Mouse (Mus musculus): ENCODE results near the gene Mrtfa. TPM values are rescaled to one million over a fixed set of nuclear protein-coding genes. Genes with fewer than 3 reads are reported as not detected.
A peak's percentile ranks its signal among the peaks of the same experiment; 100 is the strongest.

The Mrtfa gene
- polyA plus RNA-seq, 1 experiment from 2014 or later, result 23.9 TPM

DNA sequence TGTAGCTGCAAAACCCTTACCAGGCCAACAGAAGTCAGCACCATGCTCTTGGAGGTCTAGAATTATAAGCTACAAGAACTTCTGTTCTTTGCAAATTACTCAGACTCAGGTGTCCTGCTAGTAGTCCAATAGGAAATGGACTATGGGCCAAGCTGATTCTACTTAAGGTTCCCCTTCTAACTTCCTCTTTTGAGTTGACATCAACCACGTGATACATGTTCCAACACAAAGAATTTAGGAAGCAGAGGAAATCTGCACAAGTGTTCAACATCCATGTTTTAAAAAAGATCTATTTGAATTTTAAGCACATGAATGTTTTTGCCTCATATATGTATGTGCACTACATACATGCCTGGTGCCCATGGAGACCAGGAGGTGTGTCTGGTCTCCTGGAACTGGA is 116.0 kb downstream of the Mrtfa start:
- no peak overlapping the region for H3K9ac ChIP-seq
- no peak overlapping the region for H3K27ac ChIP-seq
- 79% methylated on average over 1 of the region's 1 CpGs for WGBS
- no peaks in the 10 kb centered on the region for H3K4me1 ChIP-seq
- ATAC-seq (ENCODE audit: insufficient read depth, low FRiP score, low read depth), result no peak
- H3K36me3 ChIP-seq, result no peaks in the 10 kb centered on the region
- H3K4me3 ChIP-seq (replicated peaks), result no peak overlapping the region
- H3K9me3 ChIP-seq, result no peaks in the 10 kb centered on the region
- no peaks in the 10 kb centered on the region for H3K27me3 ChIP-seq (replicated peaks)
- H3K4me2 ChIP-seq, result no peak overlapping the region

GRCm38 (mm10) chr15:81073751-81074150 is 116.8 kb downstream of the Mrtfa start:
- no peak overlapping the region for H3K9ac ChIP-seq
- 33% methylated on average over 2 of the region's 2 CpGs for WGBS
- H3K4me1 ChIP-seq, result no peaks in the 10 kb centered on the region
- H3K9me3 ChIP-seq, result no peaks in the 10 kb centered on the region
- no peaks in the 10 kb centered on the region for H3K36me3 ChIP-seq
- H3K4me3 ChIP-seq (replicated peaks), result no peak overlapping the region
- H3K4me2 ChIP-seq, result no peak overlapping the region
- no peaks in the 10 kb centered on the region for H3K27me3 ChIP-seq (replicated peaks)
- H3K27ac ChIP-seq, result no peak overlapping the region
- ATAC-seq (ENCODE audit: insufficient read depth, low FRiP score, low read depth), result no peak

- ATAC-seq (ENCODE audit: insufficient read depth, low FRiP score, low read depth), result no peak
- no peak overlapping the region for H3K4me2 ChIP-seq
- H3K4me1 ChIP-seq, result no peaks in the 10 kb centered on the region
- H3K27ac ChIP-seq, result no peak overlapping the region
- no peaks in the 10 kb centered on the region for H3K9me3 ChIP-seq
- WGBS, result 81% methylated on average over 2 of the region's 2 CpGs
- no peak overlapping the region for H3K4me3 ChIP-seq (replicated peaks)
- H3K9ac ChIP-seq, result no peak overlapping the region
- H3K27me3 ChIP-seq (replicated peaks), result no peaks in the 10 kb centered on the region
- H3K36me3 ChIP-seq, result no peaks in the 10 kb centered on the region
These were observed 117.8 kb downstream of the Mrtfa start for GRCm38 (mm10) chr15:81072748-81073147.

DNA sequence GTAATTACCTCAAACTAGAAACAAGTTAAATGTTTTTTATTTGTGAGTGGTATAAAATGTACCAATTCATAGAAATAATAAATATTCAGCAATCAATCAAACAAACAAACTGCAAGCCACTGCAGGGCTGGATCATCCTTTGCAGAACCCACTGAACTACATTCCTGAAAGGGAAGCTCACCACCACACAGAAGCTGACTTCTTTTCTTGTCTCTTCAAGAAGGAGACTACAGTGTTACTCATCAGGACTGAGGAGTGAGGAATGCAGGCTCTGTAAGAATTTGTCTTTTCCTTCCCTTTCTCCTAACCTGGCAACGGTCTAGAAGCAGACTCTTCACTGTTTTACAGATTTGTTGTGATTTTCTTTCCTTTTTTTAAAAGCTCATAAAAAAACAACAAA is 120.1 kb downstream of the Mrtfa start:
- no peaks in the 10 kb centered on the region for H3K27me3 ChIP-seq (replicated peaks)
- no peak overlapping the region for H3K4me2 ChIP-seq
- H3K4me1 ChIP-seq, result no peaks in the 10 kb centered on the region
- H3K4me3 ChIP-seq (replicated peaks), result no peak overlapping the region
- no peaks in the 10 kb centered on the region for H3K9me3 ChIP-seq
- 68% methylated on average over 1 of the region's 1 CpGs for WGBS
- no peak overlapping the region for H3K27ac ChIP-seq
- 0 out of 2 replicates have a peak, but pooled peaks have one; percentile 50 for ATAC-seq (ENCODE audit: insufficient read depth, low FRiP score, low read depth)
- no peaks in the 10 kb centered on the region for H3K36me3 ChIP-seq
- H3K9ac ChIP-seq, result no peak overlapping the region

DNA sequence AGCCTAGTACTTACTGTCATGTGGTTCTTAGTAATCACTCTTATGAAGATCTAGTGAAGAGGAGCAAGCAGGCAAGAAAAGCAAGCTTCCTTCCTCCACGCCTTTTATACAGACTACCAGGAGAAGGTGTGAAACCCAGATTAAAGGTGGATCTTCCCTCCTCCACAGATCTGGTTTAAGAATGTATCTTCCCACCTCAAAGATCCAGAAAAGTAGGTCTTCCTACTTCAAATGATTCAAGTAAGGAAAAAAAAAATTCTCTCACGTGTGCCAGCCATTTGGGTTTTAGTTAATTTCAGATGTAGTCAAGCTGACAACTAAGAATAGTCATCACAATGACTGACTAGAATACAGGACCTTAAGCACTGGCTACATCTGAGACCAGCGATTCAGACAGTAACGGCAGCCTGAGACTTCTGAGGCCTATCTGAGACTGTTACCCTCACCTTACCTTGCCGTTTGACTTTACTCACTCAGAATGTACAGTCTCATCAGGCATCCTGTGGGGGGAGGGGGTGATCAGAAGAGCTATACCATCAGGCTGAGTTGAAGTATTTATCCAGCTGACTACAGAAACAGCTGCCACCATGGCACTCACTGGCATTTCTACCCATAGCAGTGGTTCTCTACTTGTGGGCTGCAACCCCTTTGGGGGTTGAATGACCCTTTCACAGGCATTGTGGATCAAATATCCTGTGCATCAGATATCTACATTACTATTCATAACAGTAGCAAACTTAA is 121.7 kb downstream of the Mrtfa start:
- no peaks in the 10 kb centered on the region for H3K4me1 ChIP-seq
- H3K9ac ChIP-seq, result no peak overlapping the region
- ATAC-seq (ENCODE audit: insufficient read depth, low FRiP score, low read depth), result no peak
- no peaks in the 10 kb centered on the region for H3K9me3 ChIP-seq
- H3K4me2 ChIP-seq, result no peak overlapping the region
- no peak overlapping the region for H3K27ac ChIP-seq
- H3K27me3 ChIP-seq (replicated peaks), result no peaks in the 10 kb centered on the region
- no peak overlapping the region for H3K4me3 ChIP-seq (replicated peaks)
- WGBS, result 95% methylated on average over 5 of the region's 5 CpGs
- no peaks in the 10 kb centered on the region for H3K36me3 ChIP-seq

DNA sequence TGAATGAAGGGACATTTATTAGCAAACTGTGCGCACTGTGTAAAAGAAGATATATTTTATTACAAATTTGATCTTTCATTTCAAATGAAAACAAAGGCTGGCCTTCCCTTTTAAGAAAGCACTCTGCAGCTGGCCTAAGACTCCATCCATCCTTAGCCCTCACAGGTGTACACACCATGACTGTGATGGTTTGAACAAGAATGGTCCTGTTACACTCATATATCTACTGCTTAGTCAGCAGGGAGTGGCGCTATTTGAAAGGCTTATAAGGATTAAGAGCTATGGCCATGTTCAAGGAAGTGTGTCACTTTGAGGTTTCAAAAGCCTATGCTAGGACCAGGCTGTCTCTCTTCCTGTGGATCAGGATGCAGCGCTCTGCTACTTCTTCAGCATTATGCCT is 122.8 kb downstream of the Mrtfa start:
- Histone ChIP-seq H3K4me2 (no peak overlapping the region), H3K4me3 (replicated peaks) (no peak overlapping the region), H3K36me3 (no peaks in the 10 kb centered on the region), H3K27me3 (replicated peaks) (no peaks in the 10 kb centered on the region), H3K27ac (no peak overlapping the region), H3K4me1 (peaks cover under 1% of the 10 kb centered on the region; the same call in 1 of the 2 replicates), H3K9ac (no peak overlapping the region), H3K9me3 (no peaks in the 10 kb centered on the region)
- no peak for ATAC-seq (ENCODE audit: insufficient read depth, low FRiP score, low read depth)
- WGBS, result 83% methylated on average over 3 of the region's 3 CpGs

- no peak overlapping the region for H3K27ac ChIP-seq
- H3K27me3 ChIP-seq (replicated peaks), result no peaks in the 10 kb centered on the region
- peaks cover 9% of the 10 kb centered on the region for H3K4me1 ChIP-seq
- no peaks in the 10 kb centered on the region for H3K9me3 ChIP-seq
- 55% methylated on average over 5 of the region's 5 CpGs for WGBS
- H3K4me3 ChIP-seq (replicated peaks), result no peak overlapping the region
- no peaks in the 10 kb centered on the region for H3K36me3 ChIP-seq
- H3K9ac ChIP-seq, result no peak overlapping the region
- ATAC-seq (ENCODE audit: insufficient read depth, low FRiP score, low read depth), result no peak
- H3K4me2 ChIP-seq, result no peak overlapping the region
These were observed 123.6 kb downstream of the Mrtfa start for GRCm38 (mm10) chr15:81066976-81067375.

DNA sequence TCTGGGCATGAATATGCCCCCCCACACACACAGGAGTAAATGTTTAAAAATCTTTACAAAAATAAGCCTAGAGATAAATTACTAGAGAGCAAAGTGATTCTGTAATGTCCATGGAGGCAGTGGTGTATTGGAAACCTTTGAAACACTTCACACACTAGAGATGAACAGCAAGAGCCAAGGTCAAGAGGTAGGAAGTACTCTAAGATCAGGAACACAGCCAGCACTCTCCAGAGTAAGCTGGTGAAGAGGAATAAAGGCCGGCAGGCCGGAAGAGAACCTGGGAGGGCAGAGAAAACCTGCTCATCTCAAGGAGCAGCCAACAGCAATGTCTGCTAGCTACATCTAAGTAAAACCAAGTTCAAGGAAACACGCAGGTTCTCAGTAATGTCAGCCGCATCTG is 125.9 kb downstream of the Mrtfa start:
- Histone ChIP-seq H3K4me2 (no peak overlapping the region), H3K36me3 (no peaks in the 10 kb centered on the region), H3K27ac (no peak overlapping the region), H3K4me1 (peaks cover 12% of the 10 kb centered on the region), H3K27me3 (replicated peaks) (no peaks in the 10 kb centered on the region), H3K9me3 (no peaks in the 10 kb centered on the region), H3K9ac (no peak overlapping the region), H3K4me3 (replicated peaks) (no peak overlapping the region)
- 87% methylated on average over 4 of the region's 4 CpGs for WGBS
- no peak for ATAC-seq (ENCODE audit: insufficient read depth, low FRiP score, low read depth)

GRCm38 (mm10) chr15:81064143-81064542 is 126.4 kb downstream of the Mrtfa start:
- no peak overlapping the region for H3K4me2 ChIP-seq
- no peak overlapping the region for H3K9ac ChIP-seq
- no peak overlapping the region for H3K27ac ChIP-seq
- no peak for ATAC-seq (ENCODE audit: insufficient read depth, low FRiP score, low read depth)
- no peaks in the 10 kb centered on the region for H3K9me3 ChIP-seq
- no peak overlapping the region for H3K4me3 ChIP-seq (replicated peaks)
- H3K4me1 ChIP-seq, result peaks cover 12% of the 10 kb centered on the region
- no peaks in the 10 kb centered on the region for H3K27me3 ChIP-seq (replicated peaks)
- 47% methylated on average over 1 of the region's 1 CpGs for WGBS
- no peaks in the 10 kb centered on the region for H3K36me3 ChIP-seq

- Histone ChIP-seq H3K4me3 (replicated peaks) (no peak overlapping the region), H3K9me3 (no peaks in the 10 kb centered on the region), H3K36me3 (no peaks in the 10 kb centered on the region), H3K27ac (peak overlapping the region; percentile 67), H3K4me2 (peak overlapping the region; percentile 21; the same call in 1 of the 2 replicates), H3K4me1 (peaks cover 12% of the 10 kb centered on the region), H3K9ac (no peak overlapping the region), H3K27me3 (replicated peaks) (no peaks in the 10 kb centered on the region)
- WGBS, result 27% methylated on average over 8 of the region's 8 CpGs
- ATAC-seq (ENCODE audit: insufficient read depth, low FRiP score, low read depth), result 0 out of 2 replicates have a peak, but pooled peaks have one; percentile 2
These were observed 127.9 kb downstream of the Mrtfa start for GRCm38 (mm10) chr15:81062616-81063015.

- H3K4me3 ChIP-seq (replicated peaks), result no peak overlapping the region
These were observed 128.4 kb downstream of the Mrtfa start for GRCm38 (mm10) chr15:81062175-81062588.

DNA sequence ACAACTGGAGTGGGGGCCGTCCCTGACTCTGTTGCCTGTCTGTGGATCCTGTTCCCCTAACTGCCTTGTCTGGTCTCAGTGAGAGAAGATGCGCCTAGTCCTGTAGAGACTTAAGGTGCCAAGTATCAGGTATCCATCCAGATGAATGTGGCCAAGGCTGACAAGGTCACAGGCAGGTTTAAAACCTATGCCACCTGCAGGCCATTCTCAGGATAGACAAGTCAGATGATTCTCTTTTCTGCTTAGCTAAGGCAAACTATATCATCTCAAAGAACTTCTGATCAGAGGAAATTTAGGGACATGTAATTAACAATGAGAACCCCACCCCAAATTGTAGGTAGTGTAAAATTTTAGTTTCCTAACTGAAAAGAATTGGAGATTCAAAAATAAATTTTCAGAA is 129.6 kb downstream of the Mrtfa start:
- no peak for ATAC-seq (ENCODE audit: insufficient read depth, low FRiP score, low read depth)
- WGBS, result 89% methylated on average over 2 of the region's 2 CpGs

More at GRCm38 (mm10) chr15:81062175-81062588, 128.4 kb downstream of the Mrtfa start:
- ATAC-seq (ENCODE audit: insufficient read depth, low FRiP score, low read depth), result peak; percentile 51; the same call in 1 of the 2 replicates
- no peaks in the 10 kb centered on the region for H3K27me3 ChIP-seq (replicated peaks)
- no peaks in the 10 kb centered on the region for H3K9me3 ChIP-seq
- no peak overlapping the region for H3K9ac ChIP-seq
- WGBS, result 14% methylated on average over 8 of the region's 8 CpGs
- H3K4me1 ChIP-seq, result peaks cover 12% of the 10 kb centered on the region
- peak overlapping the region; percentile 67 for H3K27ac ChIP-seq
- H3K4me2 ChIP-seq, result peak overlapping the region; percentile 21; the same call in 1 of the 2 replicates
- no peaks in the 10 kb centered on the region for H3K36me3 ChIP-seq

More for the DNA sequence above, 129.6 kb downstream of the Mrtfa start:
- Histone ChIP-seq H3K9ac (no peak overlapping the region), H3K36me3 (no peaks in the 10 kb centered on the region), H3K4me1 (peaks cover 12% of the 10 kb centered on the region), H3K4me2 (no peak overlapping the region), H3K4me3 (replicated peaks) (no peak overlapping the region), H3K27me3 (replicated peaks) (no peaks in the 10 kb centered on the region), H3K9me3 (no peaks in the 10 kb centered on the region), H3K27ac (no peak overlapping the region)

Data from stomach, embryonic 15.5 days (tissue).